9 mouse cellular contexts compared by ENCODE assay signal in the genomic region with DNA sequence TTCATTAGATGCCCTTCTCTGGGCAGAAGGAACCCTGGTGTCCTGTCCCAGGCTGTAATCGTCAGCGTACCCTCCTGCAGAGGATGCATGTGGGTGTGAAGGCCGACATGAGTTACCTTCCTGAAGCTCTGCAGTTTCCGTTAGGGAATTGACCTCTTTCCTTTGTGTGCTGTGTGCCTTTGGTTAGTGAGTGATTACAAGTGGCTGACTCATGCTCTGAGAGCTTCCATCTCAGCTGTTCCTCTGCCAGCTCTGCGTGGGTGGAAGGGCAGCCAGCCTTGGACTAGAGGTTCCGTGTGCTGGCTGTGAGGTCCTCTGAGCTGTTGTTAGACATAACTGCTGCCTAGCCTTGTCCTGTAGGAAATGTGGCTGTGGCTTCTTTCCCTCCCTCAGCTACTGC.
A peak's percentile ranks its signal among the peaks of the same experiment; 100 is the strongest.
DNase-seq lines count a peak whose midpoint lies in the region; ATAC-seq lines count a peak whose summit lies in the region.
"Had no signal": no experiment of that assay in that cellular context is flagged by ENCODE, and none has a peak within 500 bp of the region (broad histone marks: within the 10 kb centered on the region; RNA-seq: fewer than 3 reads in every experiment).

No protein-coding gene starts in this region.

- H3K4me1 ChIP-seq in neural tube, embryonic 13.5 days (replicated peaks) = peaks cover 37% of the 10 kb centered on the region
- H3K4me1 ChIP-seq in kidney, embryonic 15.5 days = peaks cover 40% of the 10 kb centered on the region

- no peak overlapping the region for H3K4me3 ChIP-seq in neural tube, embryonic 13.5 days
- H3K4me3 ChIP-seq in kidney, embryonic 15.5 days (replicated peaks) = no peak overlapping the region

- DNase-seq in neural tube, embryonic 10.5 days (ENCODE audit: extremely low spot score, low spot score) = no peak
- DNase-seq in cerebellum, adult 11 months = peak; percentile 52
- peak; percentile 80 for DNase-seq in lung, postnatal 10 days

- H3K27ac ChIP-seq in neural tube, embryonic 13.5 days (replicated peaks) = peak overlapping the region; percentile 49; the same call in 1 of the 2 replicates
- H3K27ac ChIP-seq in kidney, embryonic 15.5 days = peak overlapping the region; percentile 41
- H3K27ac ChIP-seq: macrophage had no signal

- no peaks in the 10 kb centered on the region for H3K27me3 ChIP-seq in neural tube, embryonic 13.5 days
- no peaks in the 10 kb centered on the region for H3K27me3 ChIP-seq in kidney, embryonic 15.5 days

- H3K4me2 ChIP-seq in neural tube, embryonic 13.5 days = no peak overlapping the region
- no peak overlapping the region for H3K4me2 ChIP-seq in kidney, embryonic 15.5 days

- no peak for ATAC-seq in neural tube, embryonic 13.5 days (ENCODE audit: low read depth)
- ATAC-seq in granulocyte monocyte progenitor cell, adult 5-6 weeks (replicated peaks; ENCODE audit: poor library complexity, severe bottlenecking) = peak; percentile 37
- peak; percentile 57; the same call in 1 of the 2 replicates for ATAC-seq in kidney, embryonic 15.5 days (replicated peaks; ENCODE audit: low FRiP score)
- ATAC-seq in monocyte, adult 5-6 weeks (replicated peaks; ENCODE audit: insufficient number of reproducible peaks, low FRiP score, low TSS enrichment, poor library complexity, severe bottlenecking) = no peak
- ATAC-seq in CD4-positive, CD25-positive, alpha-beta regulatory T cell, adult 4 months = no peak

- no peaks in the 10 kb centered on the region for H3K9me3 ChIP-seq in neural tube, embryonic 13.5 days
- H3K9me3 ChIP-seq in kidney, embryonic 15.5 days (replicated peaks) = no peaks in the 10 kb centered on the region

- 44% methylated on average over 6 of the region's 6 CpGs for WGBS in neural tube, embryonic 13.5 days
- 41% methylated on average over 6 of the region's 6 CpGs for WGBS in kidney, embryonic 15.5 days

- no peak overlapping the region for H3K9ac ChIP-seq in neural tube, embryonic 13.5 days
- H3K9ac ChIP-seq in kidney, embryonic 15.5 days = no peak overlapping the region

- H3K36me3 ChIP-seq in neural tube, embryonic 13.5 days = no peaks in the 10 kb centered on the region
- no peaks in the 10 kb centered on the region for H3K36me3 ChIP-seq in kidney, embryonic 15.5 days

Comparison
In these comparisons a context has a peak if more than half of its experiments do, and no peak if none do; other contexts are left out.
1. ATAC-seq: peak in granulocyte monocyte progenitor cell, adult 5-6 weeks (single experiment) and kidney, embryonic 15.5 days (single experiment); none in neural tube, embryonic 13.5 days (single experiment), monocyte, adult 5-6 weeks (single experiment) and CD4-positive, CD25-positive, alpha-beta regulatory T cell, adult 4 months (single experiment).